Mouse (Mus musculus) spleen, adult 2 months (tissue): ENCODE results near the gene Cct5. TPM values are rescaled to one million over a fixed set of nuclear protein-coding genes. Genes with fewer than 3 reads are reported as not detected.

Experiments used
- DNase-seq, 2 experiments: peaks; one replicate each; pipeline versions ENCODE4 v3.0.0 to v3.0.0-alpha.2; 2012 to 2021; ENCODE audit warnings: low spot score in 2 of 2, low read depth in 1 of 2
- H3K27ac ChIP-seq: fragments of 200-500 bp; 2 replicates; pipeline ENCODE4 v1.5.1; 2012; ENCODE audit warnings: low read length, inconsistent platforms; ENCODE audit not compliant: insufficient read depth
- H3K27me3 ChIP-seq: fragments of 200-500 bp; 2 replicates; pipeline ENCODE4 v1.6.1; 2012; ENCODE audit warnings: mild to moderate bottlenecking, moderate library complexity, low read length, inconsistent platforms; ENCODE audit not compliant: control insufficient read depth, insufficient read depth
- H3K36me3 ChIP-seq: fragments of 200-500 bp; 2 replicates; pipeline ENCODE4 v1.6.1; 2012; ENCODE audit warnings: mild to moderate bottlenecking, low read length, inconsistent platforms; ENCODE audit not compliant: control insufficient read depth, insufficient read depth
- H3K4me1 ChIP-seq: fragments of 200-500 bp; 2 replicates; pipeline ENCODE4 v1.6.1; 2011; ENCODE audit warnings: inconsistent platforms; ENCODE audit not compliant: control insufficient read depth, insufficient read depth, insufficient read length
- H3K4me3 ChIP-seq: fragments of 200-500 bp; 2 replicates; pipeline ENCODE4 v1.5.1; 2011; ENCODE audit warnings: mild to moderate bottlenecking, inconsistent platforms; ENCODE audit not compliant: insufficient read depth, insufficient read length; ENCODE audit errors: extremely low read depth
- CTCF ChIP-seq: fragments of 200-500 bp; IDR thresholded peaks from 2 replicates; pipeline ENCODE4 v1.5.1; 2011; ENCODE audit warnings: mild to moderate bottlenecking, inconsistent platforms; ENCODE audit not compliant: insufficient read depth, insufficient read length, insufficient replicate concordance; ENCODE audit errors: extremely low read depth
- POLR2A ChIP-seq: fragments of 200-500 bp; IDR thresholded peaks from 2 replicates; pipeline ENCODE4 v1.6.1; 2011; ENCODE audit warnings: low read depth, low read length, inconsistent platforms
- WGBS: fragments of 180-500 bp; shearing (Covaris S2); methylation state at CpG from one replicate; pipeline ENCODE4 v1.1.7; 2018; 5-methylcytosine and 5-hydroxymethylcytosine counted together
- polyA plus RNA-seq: library from polyadenylated mRNA; depleted of rRNA; stranded (reverse); fragments of >200 nt; gene quantifications from 2 replicates; pipeline ENCODE4 v1.2.3, GENCODE M21; 2012

Gene Cct5
- polyA plus RNA-seq, 1 experiment: 66.9 TPM

- Histone ChIP-seq H3K4me1 (peaks cover 12% of the 10 kb centered on the region), H3K36me3 (no peaks in the 10 kb centered on the region), H3K4me3 (no peak overlapping the region), H3K27me3 (no peaks in the 10 kb centered on the region), H3K27ac (no peak overlapping the region)
- WGBS: 89% methylated on average over 5 of the region's 5 CpGs
- TF ChIP-seq POLR2A: no peak
- TF ChIP-seq CTCF: no peak
- DNase-seq: no peak
Measured at GRCm38 (mm10) chr15:31576076-31576475, 25.5 kb downstream of the Cct5 start.

GRCm38 (mm10) chr15:31573692-31574091 lies 27.9 kb downstream of the Cct5 start:
- Histone ChIP-seq H3K4me3 (no peak overlapping the region), H3K27ac (no peak overlapping the region), H3K4me1 (peaks cover 12% of the 10 kb centered on the region), H3K36me3 (no peaks in the 10 kb centered on the region), H3K27me3 (no peaks in the 10 kb centered on the region)
- TF ChIP-seq CTCF (no peak), POLR2A (no peak)
- DNase-seq: no peak

DNA sequence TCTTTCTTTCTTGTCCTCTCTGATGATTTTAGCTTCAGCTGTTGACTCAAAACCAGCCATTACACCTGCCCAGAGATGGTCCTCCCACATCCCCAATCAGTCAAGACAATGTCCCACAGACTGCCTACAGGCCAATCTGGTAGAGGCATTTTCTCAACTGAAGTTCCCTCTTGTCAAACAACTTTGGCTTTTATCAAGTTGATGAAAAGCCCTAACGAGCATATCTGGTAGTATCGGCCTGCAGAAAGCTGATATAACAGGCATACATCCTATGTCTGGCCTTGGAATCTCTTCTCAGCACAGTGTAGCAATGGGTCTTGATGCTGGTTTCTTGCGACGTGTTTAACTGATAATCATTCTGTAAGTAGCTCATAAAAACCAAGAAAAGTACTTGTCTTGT lies 28.3 kb downstream of the Cct5 start:
- no peak for TF ChIP-seq POLR2A
- no peak for TF ChIP-seq CTCF
- no peak for DNase-seq
- Histone ChIP-seq H3K27me3 (no peaks in the 10 kb centered on the region), H3K36me3 (no peaks in the 10 kb centered on the region), H3K27ac (no peak overlapping the region), H3K4me1 (peaks cover 12% of the 10 kb centered on the region), H3K4me3 (no peak overlapping the region)
- WGBS: 82% methylated on average over 4 of the region's 4 CpGs

DNA sequence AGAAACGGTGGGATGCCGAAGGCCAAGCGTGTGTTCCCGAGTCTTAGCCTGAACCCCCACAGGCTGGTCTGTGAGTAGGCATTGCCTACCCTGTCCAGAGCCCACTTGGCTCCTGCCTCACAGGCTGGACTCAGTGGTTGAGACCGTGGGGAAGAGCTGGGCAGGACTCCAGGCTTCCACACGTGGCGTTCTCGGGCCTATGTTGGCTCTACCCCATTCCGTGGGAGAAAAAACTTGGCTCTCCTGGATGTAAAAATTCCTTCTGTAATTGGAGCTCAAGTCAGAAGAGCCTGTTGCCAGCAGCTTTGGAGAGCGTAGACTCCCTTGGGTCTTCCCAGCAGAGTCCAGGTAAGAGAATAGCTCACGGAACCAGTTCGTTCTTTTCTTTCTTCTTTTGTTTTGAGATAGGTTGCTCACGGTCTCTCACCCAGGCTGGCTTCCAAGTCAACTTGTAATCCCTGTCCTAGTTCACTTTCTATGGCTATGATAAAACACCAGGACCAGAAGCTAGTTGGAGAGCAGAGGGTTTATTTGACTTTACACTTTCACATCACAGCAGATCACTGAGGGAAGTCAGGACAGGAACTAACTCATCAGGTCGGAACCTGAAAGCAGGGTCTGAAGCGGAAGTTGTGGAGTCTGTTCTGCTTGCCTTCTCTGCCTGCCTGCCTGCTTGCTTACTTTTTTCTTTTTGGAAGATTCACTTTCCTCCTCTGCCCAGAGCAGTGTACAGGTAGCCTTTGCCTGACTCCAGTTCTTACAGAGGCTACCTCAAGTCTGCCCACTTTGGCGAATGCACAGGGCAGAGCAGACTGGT lies 29.5 kb downstream of the Cct5 start:
- peak overlapping the region; percentile 48 for H3K27ac ChIP-seq

GRCm38 (mm10) chr15:31570959-31571358 lies 30.6 kb downstream of the Cct5 start:
- no peak for DNase-seq
- Histone ChIP-seq H3K27ac (no peak overlapping the region), H3K4me1 (peaks cover 12% of the 10 kb centered on the region), H3K4me3 (no peak overlapping the region), H3K36me3 (no peaks in the 10 kb centered on the region), H3K27me3 (no peaks in the 10 kb centered on the region)
- WGBS: 63% methylated on average over 8 of the region's 8 CpGs
- TF ChIP-seq CTCF (no peak), POLR2A (no peak)

More for the DNA sequence above, 29.5 kb downstream of the Cct5 start:
- Histone ChIP-seq H3K4me3 (no peak overlapping the region), H3K36me3 (no peaks in the 10 kb centered on the region), H3K4me1 (peaks cover 12% of the 10 kb centered on the region), H3K27me3 (no peaks in the 10 kb centered on the region)
- no peak for TF ChIP-seq POLR2A
- TF ChIP-seq CTCF: no peak
- WGBS: 84% methylated on average over 16 of the region's 16 CpGs
- DNase-seq: no peak

DNA sequence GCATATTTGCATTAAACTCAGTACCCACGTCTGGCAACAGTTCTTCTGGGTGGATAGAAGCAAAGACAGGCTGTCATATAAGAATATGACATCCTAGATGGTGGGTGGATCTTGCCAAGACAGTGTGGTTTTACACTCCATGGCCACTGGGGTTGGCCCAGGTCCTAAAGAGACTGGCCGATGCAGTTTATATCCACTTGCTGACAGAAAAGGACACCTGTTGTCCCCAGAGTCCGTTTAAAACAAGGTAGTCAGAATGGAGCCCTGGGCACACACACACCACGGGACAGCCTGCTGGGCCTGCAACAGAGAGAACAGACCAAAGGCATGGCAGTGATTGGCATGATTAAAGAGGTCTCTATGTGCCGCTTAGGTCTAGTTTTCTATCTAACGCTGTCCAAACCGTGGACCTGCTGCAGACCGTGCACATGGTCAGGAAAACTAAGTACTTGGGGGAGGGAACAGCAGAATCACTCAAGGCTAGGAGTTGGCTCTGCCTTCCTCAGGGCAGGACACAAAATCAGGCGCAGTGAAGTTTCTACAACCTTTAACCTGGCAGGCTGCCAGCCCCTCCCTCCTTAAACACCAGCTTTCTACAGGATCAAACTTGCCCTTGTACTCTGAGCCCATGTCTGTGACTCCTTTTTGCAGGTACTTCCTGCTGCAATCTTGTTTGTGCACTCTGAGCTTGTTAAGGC lies 32.1 kb downstream of the Cct5 start:
- H3K27ac ChIP-seq: no peak overlapping the region

More for the DNA sequence above, 32.1 kb downstream of the Cct5 start:
- Histone ChIP-seq H3K4me3 (no peak overlapping the region), H3K4me1 (peaks cover 12% of the 10 kb centered on the region), H3K36me3 (no peaks in the 10 kb centered on the region), H3K27me3 (no peaks in the 10 kb centered on the region)
- WGBS: 70% methylated on average over 9 of the region's 9 CpGs
- DNase-seq: no peak
- no peak for TF ChIP-seq CTCF
- no peak for TF ChIP-seq POLR2A
